Mouse (Mus musculus): ENCODE results near the gene Wdr92. TPM values are rescaled to one million over a fixed set of nuclear protein-coding genes. Genes with fewer than 3 reads are reported as not detected.

The Wdr92 gene
- polyA plus RNA-seq, 1 experiment from 2014 or later: 22.0 TPM

DNA sequence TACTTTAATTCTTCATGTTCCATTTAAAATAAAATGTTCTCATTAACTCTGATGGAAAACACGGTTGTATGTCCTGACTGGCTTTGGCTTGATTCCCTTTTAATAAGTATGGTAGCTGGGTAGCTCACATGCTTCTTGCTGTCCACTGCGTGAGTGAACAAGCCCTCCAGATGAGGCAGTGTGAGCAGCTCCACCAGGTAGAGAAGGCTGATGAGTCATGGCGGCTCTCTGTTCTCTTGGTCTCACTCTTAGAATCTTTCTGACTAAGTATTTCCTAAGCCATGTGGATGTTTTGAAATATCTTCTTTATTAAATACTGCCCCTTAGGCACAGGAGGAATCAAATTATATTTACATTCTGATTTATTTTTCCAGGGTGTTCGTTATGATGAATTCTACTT lies 85.3 kb downstream of the Wdr92 start:
- ATAC-seq (ENCODE audit: low FRiP score, low TSS enrichment): no peak
- Histone ChIP-seq H3K27me3 (ENCODE audit: control insufficient read depth, insufficient read depth, low read length) (no peaks in the 10 kb centered on the region), H3K9me3 (ENCODE audit: control insufficient read depth, low read length) (no peaks in the 10 kb centered on the region), H3K27ac (replicated peaks; ENCODE audit: low read depth, low read length) (no peak overlapping the region), H3K4me3 (replicated peaks; ENCODE audit: low read depth, low read length) (no peak overlapping the region), H3K36me3 (ENCODE audit: control insufficient read depth, insufficient read depth, low read length) (peaks cover 32% of the 10 kb centered on the region), H3K4me2 (ENCODE audit: low read length) (no peak overlapping the region), H3K9ac (replicated peaks; ENCODE audit: low read length) (no peak overlapping the region), H3K4me1 (ENCODE audit: control insufficient read depth, insufficient read depth, low read length) (no peaks in the 10 kb centered on the region)
- no peak for DNase-seq
- 95% methylated on average over 4 of the region's 4 CpGs for WGBS

DNA sequence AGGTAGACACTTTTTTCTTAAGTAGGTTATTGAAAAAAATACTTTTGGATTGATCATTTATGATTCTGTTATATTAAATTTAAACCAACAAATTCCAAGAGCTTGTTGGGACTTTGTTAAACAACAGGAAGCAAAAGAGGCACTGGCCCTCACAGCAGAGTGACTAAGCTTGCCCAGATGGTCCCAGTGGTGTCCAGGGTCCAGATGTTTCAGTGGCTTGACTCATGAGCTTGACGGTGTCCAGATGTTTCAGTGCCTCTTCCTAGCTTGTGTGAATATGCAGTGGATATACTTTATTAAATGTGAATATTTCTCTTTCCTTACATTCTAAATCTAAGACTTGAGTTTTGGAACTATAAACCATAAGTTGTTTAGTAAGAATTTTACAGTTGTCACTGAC lies 86.9 kb downstream of the Wdr92 start:
- Histone ChIP-seq H3K4me3 (replicated peaks; ENCODE audit: low read depth, low read length) (no peak overlapping the region), H3K27ac (replicated peaks; ENCODE audit: low read depth, low read length) (no peak overlapping the region), H3K4me1 (ENCODE audit: control insufficient read depth, insufficient read depth, low read length) (no peaks in the 10 kb centered on the region), H3K4me2 (ENCODE audit: low read length) (no peak overlapping the region), H3K27me3 (ENCODE audit: control insufficient read depth, insufficient read depth, low read length) (no peaks in the 10 kb centered on the region), H3K36me3 (ENCODE audit: control insufficient read depth, insufficient read depth, low read length) (peaks cover 31% of the 10 kb centered on the region), H3K9ac (replicated peaks; ENCODE audit: low read length) (no peak overlapping the region), H3K9me3 (ENCODE audit: control insufficient read depth, low read length) (no peaks in the 10 kb centered on the region)
- ATAC-seq (ENCODE audit: low FRiP score, low TSS enrichment): no peak
- DNase-seq: no peak
- WGBS: 100% methylated on average over 1 of the region's 1 CpGs

- Histone ChIP-seq H3K4me1 (ENCODE audit: control insufficient read depth, insufficient read depth, low read length) (no peaks in the 10 kb centered on the region), H3K36me3 (ENCODE audit: control insufficient read depth, insufficient read depth, low read length) (no peaks in the 10 kb centered on the region), H3K27me3 (ENCODE audit: control insufficient read depth, insufficient read depth, low read length) (no peaks in the 10 kb centered on the region), H3K27ac (replicated peaks; ENCODE audit: low read depth, low read length) (no peak overlapping the region), H3K9ac (replicated peaks; ENCODE audit: low read length) (no peak overlapping the region), H3K4me2 (ENCODE audit: low read length) (no peak overlapping the region), H3K4me3 (replicated peaks; ENCODE audit: low read depth, low read length) (no peak overlapping the region), H3K9me3 (ENCODE audit: control insufficient read depth, low read length) (no peaks in the 10 kb centered on the region)
- DNase-seq (peak; percentile 87), ATAC-seq (ENCODE audit: low FRiP score, low TSS enrichment) (peak; percentile 76)
- 17% methylated on average over 9 of the region's 9 CpGs for WGBS
Observed at GRCm38 (mm10) chr11:17279959-17280358, 98.1 kb downstream of the Wdr92 start.

Other genes starting within 250 kb of the Wdr92 start
- gene Fbxo48, start 230.7 kb upstream of the Wdr92 start, polyA plus RNA-seq (2014; fragmentation: Nextera tagmentation; extraction: Ambion mirVana): 0.75 and 1.4 TPM in 2 replicates
- 131 and 161 TPM in 2 replicates for gene Cnrip1, start 130.5 kb upstream of the Wdr92 start, polyA plus RNA-seq (2014; fragmentation: Nextera tagmentation; extraction: Ambion mirVana)
- 2.8 and 5.8 TPM in 2 replicates for gene Plek, start 129.7 kb upstream of the Wdr92 start, polyA plus RNA-seq (2014; fragmentation: Nextera tagmentation; extraction: Ambion mirVana)
- 141 and 200 TPM in 2 replicates for gene Ppp3r1, start 22.8 kb upstream of the Wdr92 start, polyA plus RNA-seq (2014; fragmentation: Nextera tagmentation; extraction: Ambion mirVana)
- gene Pno1, start 29.5 kb downstream of the Wdr92 start, polyA plus RNA-seq (2014; fragmentation: Nextera tagmentation; extraction: Ambion mirVana): 43.4 and 43.7 TPM in 2 replicates
- 173 and 184 TPM in 2 replicates for gene C1d, start 75.5 kb downstream of the Wdr92 start, polyA plus RNA-seq (2014; fragmentation: Nextera tagmentation; extraction: Ambion mirVana)

Data from midbrain, embryonic 14.5 days (tissue).